Mouse (Mus musculus) liver, embryonic 12.5 days (tissue): ENCODE measurements around the gene Tatdn3. TPM values are rescaled to one million over a fixed set of nuclear protein-coding genes. Genes with fewer than 3 reads are reported as not detected.

Experiments used
- ATAC-seq: fragments of 200-750 bp; cut with Nextera tagmentation; 2 replicates; pipeline ENCODE4 v1.8.0; 2017; ENCODE audit warnings: moderate number of reproducible peaks, mild to moderate bottlenecking, moderate library complexity
- H3K27ac ChIP-seq: fragments of 300-500 bp; sonication (generic); 2 replicates; pipeline ENCODE4 v1.5.1; 2016; ENCODE audit warnings: mild to moderate bottlenecking
- H3K27me3 ChIP-seq: fragments of 300-500 bp; sonication (generic); replicated peaks from 2 replicates; pipeline ENCODE4 v1.6.1; 2016; ENCODE audit warnings: mild to moderate bottlenecking, moderate library complexity
- H3K36me3 ChIP-seq: fragments of 300-500 bp; sonication (generic); 2 replicates; pipeline ENCODE4 v1.6.1; 2016; ENCODE audit warnings: mild to moderate bottlenecking, moderate library complexity
- H3K4me1 ChIP-seq: fragments of 300-500 bp; sonication (generic); 2 replicates; pipeline ENCODE4 v1.6.1; 2016
- H3K4me2 ChIP-seq: fragments of 300-500 bp; sonication (generic); 2 replicates; pipeline ENCODE4 v1.6.1; 2016; ENCODE audit warnings: mild to moderate bottlenecking, moderate library complexity
- H3K4me3 ChIP-seq: fragments of 300-500 bp; sonication (generic); 2 replicates; pipeline ENCODE4 v1.5.1; 2016; ENCODE audit warnings: mild to moderate bottlenecking, moderate library complexity
- H3K9ac ChIP-seq: fragments of 300-500 bp; sonication (generic); 2 replicates; pipeline ENCODE4 v1.6.1; 2016; ENCODE audit warnings: mild to moderate bottlenecking, moderate library complexity
- H3K9me3 ChIP-seq: fragments of 300-500 bp; sonication (generic); replicated peaks from 2 replicates; pipeline ENCODE4 v1.6.1; 2016; ENCODE audit warnings: mild to moderate bottlenecking, moderate library complexity
- WGBS: fragments of 180-500 bp; shearing (Covaris S2); methylation state at CpG from one replicate; pipeline ENCODE4 v1.1.7; 2016; ENCODE audit not compliant: insufficient replicate concordance; 5-methylcytosine and 5-hydroxymethylcytosine counted together
- polyA plus RNA-seq: library from polyadenylated mRNA; unstranded; fragments of >200 nt; fragmentation: Nextera tagmentation; extraction: Ambion mirVana; gene quantifications from 2 replicates; pipeline ENCODE4 v1.2.1, GENCODE M21; 2016

Gene Tatdn3
- polyA plus RNA-seq, result 8.9 and 9.8 TPM in 2 replicates

GRCm38 (mm10) chr1:191062781-191063485 lies at the start of gene Tatdn3, which contains the start of gene Nsl1:
Gene Tatdn3, minus strand, starts transcription at chr1:191062932.
Gene Nsl1, plus strand, starts transcription at chr1:191063012.
- ATAC-seq, result peak; percentile 89
- no peaks in the 10 kb centered on the region for H3K27me3 ChIP-seq
- peaks cover 40% of the 10 kb centered on the region for H3K36me3 ChIP-seq
- no peaks in the 10 kb centered on the region for H3K9me3 ChIP-seq
- H3K27ac ChIP-seq, result peak within 1 kb of the TSS; percentile 73
- peak within 1 kb of the TSS; percentile 91 for H3K9ac ChIP-seq
- peaks cover 39% of the 10 kb centered on the region for H3K4me1 ChIP-seq
- H3K4me3 ChIP-seq, result peak within 1 kb of the TSS; percentile 90
- peak within 1 kb of the TSS; percentile 88 for H3K4me2 ChIP-seq
- under 1% methylated on average over 56 of the region's 56 CpGs for WGBS

- Histone ChIP-seq H3K4me2 (no peak overlapping the region), H3K4me3 (no peak overlapping the region), H3K9ac (no peak overlapping the region), H3K27ac (peak overlapping the region; percentile 61; the same call in 1 of the 2 replicates), H3K27me3 (peaks cover 15% of the 10 kb centered on the region; the same call in 1 of the 2 replicates), H3K36me3 (no peaks in the 10 kb centered on the region), H3K4me1 (peaks cover 11% of the 10 kb centered on the region; the same call in 1 of the 2 replicates), H3K9me3 (no peaks in the 10 kb centered on the region)
- ATAC-seq, result peak; percentile 66
- WGBS, result 19% methylated on average over 8 of the region's 8 CpGs
These were observed 48.4 kb upstream of the Tatdn3 start for GRCm38 (mm10) chr1:191111146-191111545.

- Histone ChIP-seq H3K36me3 (no peaks in the 10 kb centered on the region), H3K27ac (no peak overlapping the region), H3K27me3 (peaks cover 17% of the 10 kb centered on the region; the same call in 1 of the 2 replicates), H3K4me2 (no peak overlapping the region), H3K4me1 (peaks cover 11% of the 10 kb centered on the region; the same call in 1 of the 2 replicates), H3K9me3 (no peaks in the 10 kb centered on the region), H3K4me3 (no peak overlapping the region), H3K9ac (no peak overlapping the region)
- no peak for ATAC-seq
- whole genome bisulfite sequencing, result 77% methylated on average over 9 of the region's 9 CpGs
These were observed 47.2 kb upstream of the Tatdn3 start for GRCm38 (mm10) chr1:191109907-191110306.

GRCm38 (mm10) chr1:191107306-191107705 lies 44.6 kb upstream of the Tatdn3 start:
- ATAC-seq, result no peak

GRCm38 (mm10) chr1:191105246-191105645 lies 42.5 kb upstream of the Tatdn3 start:
- H3K27me3 ChIP-seq, result peaks cover 40% of the 10 kb centered on the region
- no peak for ATAC-seq
- no peak overlapping the region for H3K27ac ChIP-seq
- no peaks in the 10 kb centered on the region for H3K9me3 ChIP-seq
- H3K36me3 ChIP-seq, result no peaks in the 10 kb centered on the region
- H3K4me1 ChIP-seq, result no peaks in the 10 kb centered on the region
- no peak overlapping the region for H3K9ac ChIP-seq
- H3K4me3 ChIP-seq, result no peak overlapping the region
- WGBS, result 68% methylated on average over 9 of the region's 9 CpGs
- H3K4me2 ChIP-seq, result no peak overlapping the region

More at GRCm38 (mm10) chr1:191107306-191107705, 44.6 kb upstream of the Tatdn3 start:
- Histone ChIP-seq H3K9me3 (no peaks in the 10 kb centered on the region), H3K9ac (no peak overlapping the region), H3K4me3 (no peak overlapping the region), H3K27ac (no peak overlapping the region), H3K4me1 (peaks cover 11% of the 10 kb centered on the region; the same call in 1 of the 2 replicates), H3K27me3 (peaks cover 27% of the 10 kb centered on the region; the same call in 1 of the 2 replicates), H3K36me3 (no peaks in the 10 kb centered on the region), H3K4me2 (no peak overlapping the region)
- WGBS, result 39% methylated on average over 10 of the region's 10 CpGs

- no peaks in the 10 kb centered on the region for H3K36me3 ChIP-seq
- no peaks in the 10 kb centered on the region for H3K9me3 ChIP-seq
- H3K27ac ChIP-seq, result no peak overlapping the region
- no peak overlapping the region for H3K4me3 ChIP-seq
- no peak for ATAC-seq
- H3K27me3 ChIP-seq, result peaks cover 64% of the 10 kb centered on the region
- no peak overlapping the region for H3K4me2 ChIP-seq
- peaks cover 10% of the 10 kb centered on the region for H3K4me1 ChIP-seq
- WGBS, result 69% methylated on average over 15 of the region's 15 CpGs
- H3K9ac ChIP-seq, result no peak overlapping the region
These were observed 40.1 kb upstream of the Tatdn3 start for GRCm38 (mm10) chr1:191102730-191103370.

GRCm38 (mm10) chr1:191099772-191100291 lies 37.1 kb upstream of the Tatdn3 start:
- peaks cover 72% of the 10 kb centered on the region for H3K27me3 ChIP-seq
- H3K36me3 ChIP-seq, result no peaks in the 10 kb centered on the region
- WGBS, result 64% methylated on average over 5 of the region's 5 CpGs
- ATAC-seq, result no peak
- no peak overlapping the region for H3K27ac ChIP-seq
- no peak overlapping the region for H3K9ac ChIP-seq
- no peak overlapping the region for H3K4me2 ChIP-seq
- H3K4me3 ChIP-seq, result no peak overlapping the region
- H3K9me3 ChIP-seq, result no peaks in the 10 kb centered on the region
- peaks cover 12% of the 10 kb centered on the region for H3K4me1 ChIP-seq

- H3K9ac ChIP-seq, result no peak overlapping the region
- H3K36me3 ChIP-seq, result no peaks in the 10 kb centered on the region
- peak overlapping the region; percentile 72; the same call in 1 of the 2 replicates for H3K4me2 ChIP-seq
- H3K27me3 ChIP-seq, result peaks cover 73% of the 10 kb centered on the region
- no peaks in the 10 kb centered on the region for H3K9me3 ChIP-seq
- no peak overlapping the region for H3K27ac ChIP-seq
- ATAC-seq, result no peak
- H3K4me3 ChIP-seq, result peak overlapping the region; percentile 51; the same call in 1 of the 2 replicates
- WGBS, result 38% methylated on average over 5 of the region's 5 CpGs
- H3K4me1 ChIP-seq, result peaks cover 12% of the 10 kb centered on the region
These were observed 36.4 kb upstream of the Tatdn3 start for GRCm38 (mm10) chr1:191099114-191099513.

GRCm38 (mm10) chr1:191097802-191098747 lies 35.3 kb upstream of the Tatdn3 start, which contains the start of gene Batf3:
Gene Batf3, plus strand, starts transcription at chr1:191097847.
- peaks cover 76% of the 10 kb centered on the region for H3K27me3 ChIP-seq
- no peak within 1 kb of the TSS for H3K9ac ChIP-seq
- H3K4me3 ChIP-seq, result peak within 1 kb of the TSS; percentile 51
- H3K27ac ChIP-seq, result no peak within 1 kb of the TSS
- peaks cover 12% of the 10 kb centered on the region for H3K4me1 ChIP-seq
- 2% methylated on average over 81 of the region's 95 CpGs for WGBS
- H3K9me3 ChIP-seq, result no peaks in the 10 kb centered on the region
- no peaks in the 10 kb centered on the region for H3K36me3 ChIP-seq
- ATAC-seq, result 0 out of 2 replicates have a peak, but pooled peaks have one; percentile 22
- peak within 1 kb of the TSS; percentile 72 for H3K4me2 ChIP-seq

GRCm38 (mm10) chr1:191096871-191097681 lies 34.3 kb upstream of the Tatdn3 start:
- WGBS, result 32% methylated on average over 14 of the region's 14 CpGs
- Histone ChIP-seq H3K36me3 (no peaks in the 10 kb centered on the region), H3K9me3 (no peaks in the 10 kb centered on the region), H3K4me1 (peaks cover 12% of the 10 kb centered on the region), H3K4me2 (peak overlapping the region; percentile 72), H3K9ac (no peak overlapping the region), H3K27ac (no peak overlapping the region), H3K4me3 (peak overlapping the region; percentile 51), H3K27me3 (peaks cover 76% of the 10 kb centered on the region)
- no peak for ATAC-seq
